Mouse (Mus musculus) c-Kit-positive CD71-positive TER-119-negative erythroid progenitor cells, embryonic 14.5 days (primary cell): ENCODE data around the gene Ltbr.

Experiments used
- DNase-seq: peaks from one replicate; pipeline ENCODE4 v3.0.0-alpha.2; 2013; ENCODE audit warnings: low read depth

Gene Ltbr

GRCm38 (mm10) chr6:125313546-125314230 is at the start of gene Ltbr:
TSS of gene Ltbr (minus strand) at chr6:125313885.
- DNase-seq: no peak

GRCm38 (mm10) chr6:125363021-125363420 is 49.3 kb upstream of the Ltbr start:
- no peak for DNase-seq

GRCm38 (mm10) chr6:125361467-125362291 is 48.0 kb upstream of the Ltbr start:
- no peak for DNase-seq

GRCm38 (mm10) chr6:125360846-125361245 is 47.2 kb upstream of the Ltbr start:
- no peak for DNase-seq

GRCm38 (mm10) chr6:125359999-125360398 is 46.3 kb upstream of the Ltbr start:
- DNase-seq: no peak

- no peak for DNase-seq
These were observed 43.6 kb upstream of the Ltbr start for GRCm38 (mm10) chr6:125357334-125357733.

- no peak for DNase-seq
These were observed 42.6 kb upstream of the Ltbr start for GRCm38 (mm10) chr6:125356264-125356663.

- no peak for DNase-seq
These were observed 41.6 kb upstream of the Ltbr start for GRCm38 (mm10) chr6:125355197-125355741.

- DNase-seq: no peak
These were observed 40.9 kb upstream of the Ltbr start for GRCm38 (mm10) chr6:125354352-125355151.

- no peak for DNase-seq
These were observed 40.0 kb upstream of the Ltbr start for GRCm38 (mm10) chr6:125353655-125354054.

- DNase-seq: no peak
These were observed 39.5 kb upstream of the Ltbr start for GRCm38 (mm10) chr6:125353221-125353620.

- DNase-seq: no peak
These were observed 39.1 kb upstream of the Ltbr start for GRCm38 (mm10) chr6:125352811-125353210.

- no peak for DNase-seq
These were observed 38.3 kb upstream of the Ltbr start for GRCm38 (mm10) chr6:125352046-125352384.

GRCm38 (mm10) chr6:125351368-125352045 is 37.8 kb upstream of the Ltbr start:
- DNase-seq: no peak

- no peak for DNase-seq
These were observed 37.3 kb upstream of the Ltbr start for GRCm38 (mm10) chr6:125350995-125351324.

- DNase-seq: no peak
These were observed 36.7 kb upstream of the Ltbr start for GRCm38 (mm10) chr6:125350231-125350994.

- no peak for DNase-seq
These were observed 36.0 kb upstream of the Ltbr start for GRCm38 (mm10) chr6:125349575-125350230.

- DNase-seq: no peak
These were observed 35.3 kb upstream of the Ltbr start, which contains the start of gene Tnfrsf1a for GRCm38 (mm10) chr6:125348721-125349574. TSS of gene Tnfrsf1a (plus strand) at chr6:125349362.

- no peak for DNase-seq
These were observed 32.3 kb upstream of the Ltbr start for GRCm38 (mm10) chr6:125346029-125346428.

- no peak for DNase-seq
These were observed 31.9 kb upstream of the Ltbr start for GRCm38 (mm10) chr6:125345625-125346024.
